Mouse (Mus musculus) megakaryocyte, embryonic 14.5 days (primary cell): Measurements from ENCODE around the gene Adrb1. TPM values are rescaled to one million over a fixed set of nuclear protein-coding genes. Genes with fewer than 3 reads are reported as not detected.
A peak's percentile ranks its signal among the peaks of the same experiment; 100 is the strongest.

ENCODE experiments used
- H3K27me3 ChIP-seq: replicated peaks from 2 replicates; pipeline ENCODE3; 2012; ENCODE audit warnings: inconsistent platforms
- H3K36me3 ChIP-seq: replicated peaks from 2 replicates; pipeline ENCODE3; 2012; ENCODE audit warnings: low read length, inconsistent platforms, mixed read lengths
- H3K4me1 ChIP-seq: 2 replicates; pipeline ENCODE4 v1.6.1; 2012; ENCODE audit warnings: inconsistent platforms
- H3K4me3 ChIP-seq: replicated peaks from 2 replicates; pipeline ENCODE3; 2012; ENCODE audit warnings: moderate library complexity, mild to moderate bottlenecking, inconsistent platforms
- H3K9me3 ChIP-seq: 2 replicates; pipeline ENCODE4 v1.6.1; 2012; ENCODE audit warnings: inconsistent platforms
- FLI1 ChIP-seq: IDR thresholded peaks from 2 replicates; pipeline ENCODE4 v1.6.1; 2012; ENCODE audit warnings: low read length, inconsistent platforms, mixed read lengths
- GATA1 ChIP-seq: IDR thresholded peaks from 3 replicates; pipeline ENCODE4 v1.6.1; 2012; ENCODE audit warnings: mixed read lengths, low read length, inconsistent platforms, borderline replicate concordance
- polyA plus RNA-seq: library from polyadenylated mRNA; stranded (reverse); fragments of >175 nt; gene quantifications from 2 replicates; pipeline ENCODE4 v1.2.3, GENCODE M21; 2012; ENCODE audit warnings: low replicate concordance; ENCODE audit not compliant: insufficient read depth

Gene Adrb1
- polyA plus RNA-seq, 1 experiment = not detected

- Histone ChIP-seq H3K27me3 (peaks cover 68% of the 10 kb centered on the region), H3K9me3 (0 out of 2 replicates have a peak, but pooled peaks cover 5% of the 10 kb centered on the region), H3K36me3 (no peaks in the 10 kb centered on the region), H3K4me3 (no peak overlapping the region), H3K4me1 (peaks cover 24% of the 10 kb centered on the region)
- TF ChIP-seq FLI1 = no peak
- no peak for TF ChIP-seq GATA1
Measured at GRCm38 (mm10) chr19:56701404-56702033, 20.5 kb upstream of the Adrb1 start.

GRCm38 (mm10) chr19:56702039-56702438, 20.0 kb upstream of the Adrb1 start:
- H3K27me3 ChIP-seq = peaks cover 69% of the 10 kb centered on the region
- H3K9me3 ChIP-seq = 0 out of 2 replicates have a peak, but pooled peaks cover 5% of the 10 kb centered on the region
- TF ChIP-seq GATA1 (no peak), FLI1 (no peak)
- H3K36me3 ChIP-seq = no peaks in the 10 kb centered on the region
- no peak overlapping the region for H3K4me3 ChIP-seq
- peaks cover 24% of the 10 kb centered on the region for H3K4me1 ChIP-seq

- Histone ChIP-seq H3K36me3 (no peaks in the 10 kb centered on the region), H3K9me3 (0 out of 2 replicates have a peak, but pooled peaks cover 2% of the 10 kb centered on the region), H3K4me3 (peak overlapping the region; percentile 44), H3K27me3 (peaks cover 76% of the 10 kb centered on the region), H3K4me1 (peaks cover 24% of the 10 kb centered on the region)
- no peak for TF ChIP-seq GATA1
- no peak for TF ChIP-seq FLI1
Measured at GRCm38 (mm10) chr19:56703238-56704097, 18.5 kb upstream of the Adrb1 start.

GRCm38 (mm10) chr19:56705026-56705675, 16.8 kb upstream of the Adrb1 start:
- peaks cover 24% of the 10 kb centered on the region for H3K4me1 ChIP-seq
- H3K9me3 ChIP-seq = 0 out of 2 replicates have a peak, but pooled peaks cover 2% of the 10 kb centered on the region
- peaks cover 81% of the 10 kb centered on the region for H3K27me3 ChIP-seq
- no peak for TF ChIP-seq FLI1
- no peak for TF ChIP-seq GATA1
- no peak overlapping the region for H3K4me3 ChIP-seq
- H3K36me3 ChIP-seq = no peaks in the 10 kb centered on the region

- no peak for TF ChIP-seq FLI1
- no peak for TF ChIP-seq GATA1
- H3K27me3 ChIP-seq = peaks cover 63% of the 10 kb centered on the region
- no peaks in the 10 kb centered on the region for H3K36me3 ChIP-seq
- H3K4me3 ChIP-seq = no peak overlapping the region
- peaks cover 7% of the 10 kb centered on the region for H3K4me1 ChIP-seq
- H3K9me3 ChIP-seq = no peaks in the 10 kb centered on the region
Measured at GRCm38 (mm10) chr19:56708794-56709193, 13.2 kb upstream of the Adrb1 start.

- H3K36me3 ChIP-seq = no peaks in the 10 kb centered on the region
- TF ChIP-seq GATA1 = no peak
- TF ChIP-seq FLI1 = no peak
- no peaks in the 10 kb centered on the region; the same call in 1 of the 2 replicates for H3K4me1 ChIP-seq
- no peak overlapping the region for H3K4me3 ChIP-seq
- H3K27me3 ChIP-seq = peaks cover 59% of the 10 kb centered on the region
- no peaks in the 10 kb centered on the region for H3K9me3 ChIP-seq
Measured at GRCm38 (mm10) chr19:56710131-56710905, 11.7 kb upstream of the Adrb1 start.

GRCm38 (mm10) chr19:56713613-56714012, 8.4 kb upstream of the Adrb1 start:
- Histone ChIP-seq H3K36me3 (no peaks in the 10 kb centered on the region), H3K27me3 (peaks cover 59% of the 10 kb centered on the region), H3K4me3 (no peak overlapping the region), H3K9me3 (no peaks in the 10 kb centered on the region), H3K4me1 (no peaks in the 10 kb centered on the region; the same call in 1 of the 2 replicates)
- no peak for TF ChIP-seq FLI1
- TF ChIP-seq GATA1 = no peak

- Histone ChIP-seq H3K4me1 (no peaks in the 10 kb centered on the region; the same call in 1 of the 2 replicates), H3K4me3 (no peak overlapping the region), H3K27me3 (peaks cover 60% of the 10 kb centered on the region), H3K36me3 (no peaks in the 10 kb centered on the region), H3K9me3 (no peaks in the 10 kb centered on the region)
- TF ChIP-seq FLI1 (no peak), GATA1 (no peak)
Measured at GRCm38 (mm10) chr19:56714661-56715170, 7.3 kb upstream of the Adrb1 start.

GRCm38 (mm10) chr19:56718046-56718445, 4.0 kb upstream of the Adrb1 start:
- peaks cover 78% of the 10 kb centered on the region for H3K27me3 ChIP-seq

More at GRCm38 (mm10) chr19:56718046-56718445, 4.0 kb upstream of the Adrb1 start:
- peaks cover 22% of the 10 kb centered on the region for H3K4me1 ChIP-seq
- H3K36me3 ChIP-seq = no peaks in the 10 kb centered on the region
- TF ChIP-seq GATA1 (no peak), FLI1 (no peak)
- no peaks in the 10 kb centered on the region for H3K9me3 ChIP-seq
- no peak overlapping the region for H3K4me3 ChIP-seq
